Mouse (Mus musculus): ENCODE measurements around the gene Zic4.

Gene Zic4

GRCm38 (mm10) chr9:91363814-91364126 lies 1.6 kb downstream of the Zic4 start:
- no peak for DNase-seq

- peak; percentile 28 to 75 for DNase-seq
These were observed 2.1 kb downstream of the Zic4 start for GRCm38 (mm10) chr9:91364127-91364970.

- peak; percentile 62 to 75 for DNase-seq
These were observed 2.8 kb downstream of the Zic4 start for GRCm38 (mm10) chr9:91364971-91365501.

GRCm38 (mm10) chr9:91365664-91366063 lies 3.5 kb downstream of the Zic4 start, which contains the start of gene Zic1:
Gene Zic1, minus strand, starts transcription at chr9:91365810.
- DNase-seq, result peak; percentile 95

- DNase-seq, result peak; percentile 56 to 72
These were observed 4.2 kb downstream of the Zic4 start for GRCm38 (mm10) chr9:91366226-91366998.

- DNase-seq, result peak; percentile 39 to 55
These were observed 5.0 kb downstream of the Zic4 start for GRCm38 (mm10) chr9:91366999-91367811.

- peak in 1 of 2 experiments; percentile 59 for DNase-seq
These were observed 5.9 kb downstream of the Zic4 start for GRCm38 (mm10) chr9:91368150-91368549.

GRCm38 (mm10) chr9:91368946-91369292 lies 6.7 kb downstream of the Zic4 start:
- DNase-seq, result peak; percentile 31 to 62

GRCm38 (mm10) chr9:91369293-91369991 lies 7.2 kb downstream of the Zic4 start:
- DNase-seq, result peak; percentile 46 to 63

- peak; percentile 50 to 61 for DNase-seq
These were observed 8.0 kb downstream of the Zic4 start for GRCm38 (mm10) chr9:91370191-91370708.

GRCm38 (mm10) chr9:91371011-91371410 lies 8.8 kb downstream of the Zic4 start:
- peak; percentile 15 to 38 for DNase-seq

GRCm38 (mm10) chr9:91371608-91372007 lies 9.4 kb downstream of the Zic4 start:
- DNase-seq, result no peak

- DNase-seq, result no peak
These were observed 11.8 kb downstream of the Zic4 start for GRCm38 (mm10) chr9:91373811-91374575.

GRCm38 (mm10) chr9:91374665-91375064 lies 12.5 kb downstream of the Zic4 start:
- DNase-seq, result no peak

GRCm38 (mm10) chr9:91377036-91377872 lies 15.0 kb downstream of the Zic4 start:
- DNase-seq, result peak; percentile 70 to 71

- DNase-seq, result peak; percentile 73 to 77
These were observed 15.6 kb downstream of the Zic4 start for GRCm38 (mm10) chr9:91377873-91378150.

GRCm38 (mm10) chr9:91378411-91379299 lies 16.4 kb downstream of the Zic4 start:
- peak; percentile 69 to 78 for DNase-seq

GRCm38 (mm10) chr9:91379300-91379635 lies 17.1 kb downstream of the Zic4 start:
- no peak for DNase-seq

GRCm38 (mm10) chr9:91379781-91380457 lies 17.7 kb downstream of the Zic4 start:
- DNase-seq, result no peak

All from cerebellum, adult 18-20 months (tissue).